Mouse (Mus musculus): ENCODE measurements around the gene Cfap43.

Cfap43 gene

DNA sequence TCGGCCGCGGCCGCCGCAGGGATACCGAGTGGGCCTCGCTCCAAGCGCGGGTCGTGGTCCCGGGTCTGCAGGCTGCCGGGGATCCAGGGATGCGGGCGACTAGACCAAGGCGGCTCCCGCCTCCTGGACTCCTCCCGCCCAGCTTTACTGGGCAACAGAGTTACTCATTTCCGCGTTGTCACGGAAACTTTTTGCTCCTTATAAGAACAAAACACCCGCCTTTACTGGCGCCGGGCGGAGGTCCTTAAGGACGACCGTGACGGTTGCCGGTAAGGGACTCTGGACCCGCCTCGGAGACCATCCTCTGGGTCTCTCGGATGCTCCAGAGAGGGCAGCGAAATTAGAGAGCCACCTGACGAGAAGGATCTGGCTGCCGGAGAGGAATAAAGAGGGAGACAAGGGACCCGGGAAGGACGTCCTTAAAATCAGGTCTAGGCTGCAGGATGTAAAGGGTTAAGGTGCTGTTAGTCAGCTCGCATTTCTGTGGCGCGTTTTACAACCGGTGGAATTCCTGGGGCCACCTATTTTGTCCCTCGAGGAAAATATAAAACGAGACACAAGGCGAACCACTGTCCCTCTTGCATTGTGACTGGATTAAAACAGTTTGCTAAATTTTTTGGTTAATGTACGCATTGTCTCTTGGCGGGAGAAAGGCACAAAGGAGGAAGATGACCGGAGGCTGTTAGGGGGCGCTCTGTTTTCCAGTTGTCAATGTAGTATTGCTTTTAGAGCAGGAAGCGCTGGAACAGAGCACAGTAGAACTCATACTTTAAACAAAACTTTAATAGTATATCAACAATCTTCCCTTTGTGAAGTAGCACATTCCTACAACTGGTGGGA is at the start of gene Cfap43, which contains the start of gene Itprip:
Gene Cfap43, minus strand, starts transcription at position 162 of the 840 bp plus-strand sequence.
Gene Itprip, minus strand, starts transcription at position 174 of the 840 bp plus-strand sequence.
- peak; percentile 86 for DNase-seq (ENCODE audit: low spot score)

DNA sequence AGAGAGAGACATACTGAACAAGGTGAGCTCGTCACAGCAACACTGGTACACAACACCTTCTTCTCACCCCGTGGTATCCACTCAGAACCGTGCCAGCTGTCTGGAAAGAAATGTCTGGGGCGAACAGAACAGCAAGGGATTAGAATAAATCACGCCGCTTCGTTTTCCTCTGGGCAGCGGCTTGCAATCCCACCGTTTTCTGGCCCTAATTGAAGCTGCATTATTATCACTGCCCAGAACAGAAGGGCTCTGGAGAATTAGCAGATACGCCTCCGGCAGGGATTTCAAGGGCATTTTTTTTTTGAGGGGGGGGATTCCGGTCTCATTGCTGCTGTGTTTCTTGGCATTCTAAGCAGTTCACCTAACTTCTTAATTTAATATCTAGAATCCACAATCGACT is 39.1 kb upstream of the Cfap43 start:
- no peak for DNase-seq (ENCODE audit: low spot score)

DNA sequence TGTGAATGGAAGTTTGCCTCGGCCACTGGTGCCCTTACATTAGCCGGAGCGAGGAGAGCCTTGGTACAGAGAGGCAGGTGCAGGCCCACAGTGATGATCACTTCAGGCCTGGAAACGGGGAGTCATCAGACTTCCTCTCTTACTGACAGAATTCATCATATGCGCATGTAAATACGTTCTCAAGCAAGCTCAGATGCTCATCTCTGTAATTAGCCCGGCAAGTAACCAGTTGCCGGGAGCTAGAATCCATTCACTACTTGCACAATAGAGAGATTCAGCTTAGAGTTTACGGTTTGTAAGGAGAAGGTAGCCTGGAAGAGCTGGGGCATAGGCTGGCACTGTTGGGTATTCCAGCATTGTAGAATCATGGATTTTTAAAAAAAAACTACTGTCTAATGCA is 34.1 kb upstream of the Cfap43 start:
- no peak for DNase-seq (ENCODE audit: low spot score)

DNA sequence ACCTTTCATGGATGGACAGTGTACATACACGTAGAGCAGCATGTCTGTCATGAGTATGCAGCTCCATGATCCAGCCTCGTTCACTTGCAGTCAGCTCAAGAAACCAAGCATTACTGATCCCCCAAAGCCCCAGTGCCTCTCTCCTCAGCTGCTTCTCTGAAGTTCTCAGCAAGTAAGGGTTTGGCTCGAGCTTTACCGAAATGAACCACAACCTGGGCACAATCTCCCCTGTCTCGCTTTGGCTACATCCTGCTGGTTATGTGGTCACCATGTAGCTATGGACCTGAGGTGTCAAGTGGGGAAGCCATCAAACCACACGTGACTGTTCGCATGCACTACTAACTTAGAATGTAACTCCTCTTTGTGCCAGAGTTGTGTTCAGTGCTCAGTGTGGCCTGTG is 31.9 kb upstream of the Cfap43 start:
- no peak for DNase-seq (ENCODE audit: low spot score)

DNA sequence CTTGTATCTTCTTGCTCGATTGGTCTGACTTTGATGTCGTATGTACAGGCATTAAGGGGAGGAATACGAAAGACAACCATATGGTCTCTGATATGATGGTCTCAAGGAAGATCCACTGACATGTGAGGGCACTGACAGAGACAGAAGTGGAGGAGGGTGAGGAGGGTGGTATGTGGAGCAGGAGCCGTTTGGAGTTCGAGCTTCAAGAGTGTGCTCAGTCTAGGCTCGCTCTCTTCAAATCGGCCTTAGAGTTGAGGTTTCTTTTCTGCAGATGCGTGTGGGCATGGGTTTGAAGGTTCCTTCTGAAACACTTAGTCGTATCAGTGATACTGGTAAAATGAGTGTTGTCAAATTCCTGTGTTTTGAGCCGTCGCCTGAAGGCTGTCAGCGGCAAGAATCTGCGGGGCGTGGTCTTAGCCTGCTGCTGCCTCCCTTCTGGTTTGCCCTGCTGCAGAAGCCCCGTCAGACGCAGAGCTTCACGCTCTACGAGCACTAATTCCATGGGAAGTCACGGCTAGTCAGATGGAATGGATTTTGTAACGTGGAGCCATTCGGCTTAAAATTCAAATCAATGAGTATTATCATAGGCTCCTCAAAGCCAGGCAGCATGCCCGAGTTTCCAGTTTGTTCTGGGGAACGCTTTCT is 27.9 kb upstream of the Cfap43 start:
- DNase-seq (ENCODE audit: low spot score): no peak

DNA sequence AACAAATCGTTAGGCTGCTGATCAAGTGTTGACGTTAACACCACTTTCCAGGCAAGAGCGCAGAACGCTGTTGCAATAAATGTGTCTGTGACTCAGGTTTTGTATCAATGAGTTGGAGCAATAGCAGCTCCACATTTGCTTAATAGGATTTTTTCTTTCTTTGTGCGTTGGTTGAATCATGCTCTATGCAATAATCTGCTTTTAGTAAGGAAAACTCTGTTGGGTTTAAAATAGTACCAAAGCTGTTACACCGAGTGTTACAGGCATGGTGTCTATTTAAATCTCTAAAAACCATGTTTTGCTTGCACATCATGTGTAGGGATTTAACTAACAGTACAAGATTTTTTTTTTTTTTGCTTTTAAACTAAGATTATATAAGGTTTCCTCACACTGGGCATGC is 20.3 kb upstream of the Cfap43 start:
- DNase-seq (ENCODE audit: low spot score): no peak

DNA sequence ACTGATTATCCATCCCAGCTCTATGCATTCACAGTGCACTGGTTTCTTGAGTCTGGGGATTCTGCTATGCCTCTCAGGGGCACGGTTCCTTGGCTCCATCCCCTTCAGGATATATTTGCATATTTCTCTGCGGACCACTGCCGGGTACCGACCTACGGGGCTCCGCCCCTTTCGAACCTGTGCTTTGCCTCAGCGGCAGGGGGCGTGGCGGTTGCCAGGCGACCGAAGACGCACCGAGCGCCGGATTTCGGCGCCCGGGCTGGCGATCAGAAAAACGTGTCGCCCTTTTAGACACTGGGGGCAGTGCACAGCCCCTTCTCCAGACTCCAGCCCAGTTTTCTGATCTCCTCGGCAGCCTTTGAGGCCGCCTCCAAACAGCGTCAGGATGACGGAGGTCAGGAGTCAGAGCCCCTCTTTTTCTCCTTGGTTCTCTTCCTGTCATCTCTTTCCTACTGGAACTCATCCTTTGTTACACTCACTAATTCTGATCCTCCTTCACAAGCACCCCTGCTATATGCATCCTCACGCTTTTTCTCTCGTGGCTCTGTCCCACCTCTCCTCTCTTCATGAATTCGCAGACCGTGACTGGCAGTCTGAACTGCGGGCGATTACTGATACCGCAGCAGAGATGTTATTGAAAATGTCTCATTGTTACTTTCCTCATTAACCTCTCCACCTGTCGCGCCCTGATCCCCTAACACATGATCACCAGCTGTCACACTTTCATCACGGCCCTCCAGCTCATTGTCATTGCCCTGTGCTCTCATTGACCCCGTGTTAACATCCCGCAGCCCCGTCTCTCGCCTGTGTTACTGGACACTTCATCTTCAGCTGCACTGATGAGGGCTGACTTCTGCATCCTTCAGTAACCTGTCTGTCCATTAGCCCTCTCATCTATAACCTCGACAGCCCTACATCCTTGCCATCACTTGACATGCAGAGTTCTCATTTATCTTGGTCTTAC is 18.6 kb upstream of the Cfap43 start, which contains the start of gene Cfap58:
Gene Cfap58, plus strand, starts transcription at position 233 of the 964 bp plus-strand sequence.
- peak; percentile 47 for DNase-seq (ENCODE audit: low spot score)

DNA sequence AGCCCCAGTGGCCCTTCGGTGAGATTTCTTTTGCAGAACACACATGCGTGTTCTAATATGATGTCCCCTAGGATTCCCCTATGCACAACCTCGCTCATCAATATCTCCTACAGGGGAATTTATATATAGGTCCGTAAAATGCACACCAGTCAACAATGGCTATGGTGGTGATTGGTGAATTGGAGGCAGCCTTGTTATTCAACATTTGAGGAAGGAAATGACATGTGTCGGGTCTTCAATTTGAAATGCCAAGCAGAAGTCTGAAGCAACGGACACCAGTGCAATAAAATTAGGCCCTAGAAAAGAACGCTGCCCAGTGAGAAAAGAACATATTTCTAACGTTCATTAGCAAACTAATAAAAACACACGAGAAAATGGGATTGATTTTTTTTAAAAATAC is 17.9 kb upstream of the Cfap43 start:
- no peak for DNase-seq (ENCODE audit: low spot score)

DNA sequence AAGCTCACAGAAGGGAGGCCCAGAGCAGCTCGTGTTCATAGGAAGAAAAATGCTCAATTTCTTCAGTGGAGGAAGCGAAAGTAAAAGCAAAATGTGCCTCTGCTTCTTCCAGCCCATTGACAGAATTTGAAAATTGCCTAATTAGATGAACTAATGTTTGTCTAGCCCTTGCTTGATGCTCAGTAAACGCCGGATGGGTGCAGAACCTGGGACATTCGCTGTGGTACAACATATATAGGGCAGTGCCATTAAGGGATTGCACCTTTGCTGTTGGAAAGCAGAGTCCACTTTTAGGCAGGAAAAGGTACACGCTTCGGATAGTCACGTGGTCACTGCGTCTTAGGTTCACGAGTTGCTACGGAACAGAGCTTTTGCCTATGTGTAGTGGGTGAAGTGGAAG is 17.4 kb upstream of the Cfap43 start:
- DNase-seq (ENCODE audit: low spot score): no peak

DNA sequence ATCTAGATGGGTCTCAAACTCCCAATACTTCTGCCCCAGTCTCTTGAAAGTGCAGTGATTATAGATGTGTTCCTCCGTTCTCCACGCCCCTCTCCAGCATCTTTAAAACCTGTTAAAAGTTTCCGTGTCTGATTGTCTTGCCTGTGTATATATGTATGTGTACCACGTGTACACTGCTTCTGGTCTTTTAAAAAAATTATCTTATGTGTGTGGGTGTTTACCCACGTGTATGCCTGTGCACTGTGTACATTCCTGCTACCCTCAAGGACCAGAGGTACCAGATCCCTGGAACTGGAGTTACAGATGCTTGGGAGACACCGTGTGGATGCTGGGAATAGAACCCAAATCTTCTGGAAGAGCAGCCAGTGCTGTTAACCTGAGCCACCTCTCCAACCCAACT is 16.4 kb upstream of the Cfap43 start:
- no peak for DNase-seq (ENCODE audit: low spot score)

DNA sequence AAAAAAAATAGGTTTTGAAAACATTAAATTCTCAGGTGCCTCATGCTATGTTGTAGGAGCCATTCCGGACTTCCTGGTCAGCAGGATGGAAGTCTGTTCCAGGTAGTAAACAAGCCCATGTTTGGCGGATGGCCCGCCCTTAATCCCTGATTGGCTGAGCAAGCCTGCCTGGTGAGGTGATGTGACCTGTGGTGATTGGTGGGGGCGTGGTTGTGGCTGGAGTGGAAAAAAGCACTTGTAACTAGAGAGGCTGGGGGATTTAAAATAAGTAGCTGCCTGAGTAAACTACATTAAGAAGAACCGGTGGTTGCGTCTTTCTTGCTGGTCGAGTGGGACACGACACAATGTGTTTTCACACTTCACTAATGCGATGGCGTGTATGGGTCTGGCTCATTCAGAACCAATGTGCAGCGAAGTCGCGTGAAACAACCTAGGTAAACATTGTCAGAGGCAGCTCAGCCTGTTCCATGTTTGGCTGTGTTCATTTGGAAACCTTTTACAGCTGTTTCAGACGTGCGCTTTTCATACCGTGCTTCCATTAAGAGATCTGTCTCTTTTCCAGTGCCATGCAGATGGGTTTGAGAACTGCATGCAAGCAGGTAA is 15.7 kb upstream of the Cfap43 start:
- no peak for DNase-seq (ENCODE audit: low spot score)

DNA sequence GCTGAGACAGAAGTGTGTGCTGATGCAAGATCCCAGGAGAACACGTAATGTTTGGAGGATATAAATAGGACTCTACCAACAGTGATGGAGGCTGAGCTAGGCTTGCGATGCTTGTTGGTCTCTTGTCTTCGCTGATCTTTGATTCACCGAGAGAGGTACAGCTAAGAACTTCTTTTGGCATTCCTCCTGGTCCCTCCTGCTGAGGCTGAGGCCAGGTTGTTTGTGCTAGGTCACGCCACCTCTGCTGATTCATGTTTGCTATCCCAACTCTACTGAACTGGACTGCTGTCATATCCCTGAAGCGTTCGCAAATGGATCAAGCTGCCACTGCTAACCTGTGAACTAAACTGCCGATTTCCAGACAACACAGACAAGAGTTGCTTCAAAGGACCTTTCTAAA is 15.1 kb upstream of the Cfap43 start:
- no peak for DNase-seq (ENCODE audit: low spot score)

DNA sequence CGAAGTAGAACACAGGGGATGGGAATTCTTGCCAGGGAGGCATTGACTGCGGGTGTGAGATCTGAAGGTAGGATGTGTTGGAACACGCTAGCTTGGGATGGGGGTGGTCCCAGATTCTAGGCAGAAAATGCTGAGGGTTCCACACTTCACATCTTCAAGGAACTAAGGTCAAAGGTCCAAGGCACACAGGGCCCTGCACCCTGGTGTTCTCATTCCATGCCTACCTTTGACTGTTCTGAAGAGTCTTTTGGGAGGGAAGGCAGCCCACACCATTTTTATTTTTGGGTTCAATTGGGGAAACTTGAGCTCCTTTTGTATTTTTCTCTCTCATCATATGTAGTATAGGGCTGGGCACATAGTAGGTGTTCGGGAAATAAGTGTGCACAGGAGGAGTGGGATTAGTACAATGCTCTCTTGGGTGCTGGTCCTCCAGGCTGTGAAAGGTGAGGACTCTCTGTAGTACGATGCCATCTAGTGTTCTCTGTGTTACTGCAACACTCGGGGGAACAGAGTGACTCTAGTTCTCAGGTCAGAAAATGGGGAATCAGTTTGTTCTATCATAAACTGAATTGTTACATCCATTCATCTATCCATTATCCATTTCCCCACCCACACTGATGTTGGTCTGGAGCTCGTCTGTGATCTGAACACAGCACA is 13.0 kb upstream of the Cfap43 start:
- DNase-seq (ENCODE audit: low spot score): peak; percentile 29

DNA sequence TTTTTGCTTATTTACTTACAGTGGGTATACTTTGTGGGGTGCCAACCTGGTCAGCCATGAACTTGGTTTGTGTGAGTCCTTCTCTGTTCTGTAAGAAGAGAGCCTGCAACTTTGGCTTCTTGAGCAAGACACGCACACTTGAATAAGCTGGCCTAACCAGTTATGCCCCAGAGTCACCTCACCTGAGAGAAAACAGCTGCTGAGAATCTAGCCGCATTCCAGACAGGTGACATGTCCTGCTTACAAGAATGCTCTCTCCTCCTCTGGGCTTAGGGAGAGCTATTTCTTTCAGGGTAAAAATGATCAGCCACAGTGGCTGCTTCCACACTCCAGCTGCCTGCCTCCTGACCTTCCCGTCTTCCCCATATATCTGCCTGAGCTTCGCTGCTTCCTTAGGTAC is 10.0 kb upstream of the Cfap43 start:
- peak; percentile 56 for DNase-seq (ENCODE audit: low spot score)

DNA sequence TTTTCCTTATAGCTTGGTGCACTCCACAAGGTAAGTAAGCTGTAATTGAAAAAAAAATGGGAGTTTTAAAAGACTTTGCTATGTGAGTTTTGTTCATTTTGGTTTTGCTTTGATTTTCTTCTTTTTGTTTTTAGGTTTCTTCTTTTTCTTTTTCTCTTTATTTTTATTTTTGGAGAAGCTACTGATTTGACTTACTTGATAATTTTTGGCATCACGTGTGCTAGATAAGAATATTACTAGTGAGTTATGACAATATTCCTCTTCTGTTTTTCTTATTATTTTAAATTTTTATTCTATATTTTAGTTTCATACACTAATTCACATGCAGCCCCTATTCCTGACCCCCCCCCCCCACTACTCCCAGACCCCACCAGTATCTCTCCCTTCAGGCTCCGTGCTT is 7.9 kb upstream of the Cfap43 start:
- DNase-seq (ENCODE audit: low spot score): no peak

DNA sequence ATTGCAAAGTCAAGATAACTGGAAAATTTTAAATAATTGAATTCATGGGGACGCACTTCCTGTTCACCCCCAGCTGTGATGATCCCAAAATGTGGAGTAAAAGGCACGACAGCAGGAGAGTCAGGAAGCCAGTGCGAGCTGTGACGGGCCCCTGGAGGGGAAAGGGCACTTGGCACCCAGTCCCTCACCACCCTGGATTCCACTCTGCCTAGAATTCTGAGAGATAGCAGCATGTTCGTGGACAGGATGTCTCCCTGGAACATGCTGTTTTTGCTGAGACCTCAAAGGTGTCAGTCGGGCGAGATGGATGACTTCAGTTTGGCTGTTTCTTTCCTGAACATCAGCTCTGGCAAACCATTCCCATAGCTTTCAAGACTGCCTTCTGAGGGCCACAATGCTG is 6.7 kb upstream of the Cfap43 start:
- DNase-seq (ENCODE audit: low spot score): no peak

DNA sequence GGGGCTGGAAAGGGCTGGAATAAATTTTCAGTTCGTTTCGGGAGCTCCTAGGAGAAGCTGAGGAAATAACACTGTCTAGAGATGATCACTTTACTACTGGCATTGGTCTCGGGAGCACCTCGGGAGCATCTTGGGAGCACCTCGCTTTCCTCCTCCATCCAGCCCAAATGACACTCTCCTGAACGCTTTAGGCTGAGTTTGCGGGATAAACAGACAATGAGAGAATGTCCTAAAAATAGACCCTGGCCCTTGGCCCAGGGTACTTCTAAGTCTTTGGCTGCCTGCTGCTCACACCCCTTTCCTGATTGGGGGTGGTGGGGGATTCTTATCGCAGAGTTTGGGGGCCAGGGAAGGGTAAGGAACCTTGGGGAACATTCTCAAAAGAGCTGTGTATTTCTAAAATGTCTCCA is 884 bp upstream of the Cfap43 start:
- no peak for DNase-seq (ENCODE audit: low spot score)

DNA sequence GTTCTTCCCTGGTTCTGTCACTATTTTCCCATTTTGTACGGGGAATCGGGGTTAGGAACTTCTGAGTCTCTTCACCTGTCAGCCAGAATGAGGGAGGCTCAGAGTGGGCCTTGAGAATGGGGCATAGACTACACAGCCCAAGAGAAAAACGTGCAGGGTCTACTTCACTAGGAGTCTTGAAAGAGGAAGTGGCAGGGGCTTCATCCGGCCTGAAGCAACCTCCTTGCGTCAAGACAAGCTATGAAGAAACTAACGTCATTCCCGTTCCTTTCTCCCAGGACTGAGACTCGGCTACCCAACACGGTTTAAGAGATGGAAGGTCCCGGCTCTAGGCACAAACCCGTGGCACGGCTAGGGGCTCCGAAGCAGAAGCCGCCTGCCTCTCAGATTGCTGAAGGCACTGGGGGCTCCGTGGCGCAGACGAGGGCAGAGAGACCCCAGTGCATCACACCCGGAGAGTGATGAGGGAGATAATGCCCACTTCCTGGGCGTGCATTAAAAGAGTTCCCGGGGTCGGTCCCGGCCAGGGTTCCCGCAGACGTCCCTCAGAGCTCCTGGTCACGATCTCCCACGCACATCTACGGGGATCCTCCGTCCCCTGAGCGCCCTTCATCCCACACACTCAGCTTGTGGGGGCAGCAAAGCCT is 509 bp downstream of the Cfap43 start:
- DNase-seq (ENCODE audit: low spot score): no peak

DNA sequence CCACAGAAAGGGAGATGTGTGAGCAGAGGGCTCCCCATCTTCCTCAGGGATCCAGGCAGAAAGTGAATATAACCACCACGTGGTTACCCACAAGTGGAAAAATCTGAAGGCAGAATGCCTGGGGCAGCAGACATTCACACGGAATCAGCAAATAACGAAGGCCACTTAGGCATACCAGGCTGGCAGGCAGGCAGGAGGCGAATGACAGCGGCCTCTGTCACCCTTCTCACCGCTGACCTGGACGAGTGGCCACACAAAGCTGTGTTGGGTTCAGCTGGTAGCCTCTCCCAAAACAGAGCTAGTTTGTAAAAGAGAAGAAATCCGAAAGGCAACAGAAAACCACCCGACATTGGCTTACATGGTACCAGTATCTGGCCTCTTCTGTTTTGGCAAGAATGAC is 1.1 kb downstream of the Cfap43 start:
- DNase-seq (ENCODE audit: low spot score): no peak

DNA sequence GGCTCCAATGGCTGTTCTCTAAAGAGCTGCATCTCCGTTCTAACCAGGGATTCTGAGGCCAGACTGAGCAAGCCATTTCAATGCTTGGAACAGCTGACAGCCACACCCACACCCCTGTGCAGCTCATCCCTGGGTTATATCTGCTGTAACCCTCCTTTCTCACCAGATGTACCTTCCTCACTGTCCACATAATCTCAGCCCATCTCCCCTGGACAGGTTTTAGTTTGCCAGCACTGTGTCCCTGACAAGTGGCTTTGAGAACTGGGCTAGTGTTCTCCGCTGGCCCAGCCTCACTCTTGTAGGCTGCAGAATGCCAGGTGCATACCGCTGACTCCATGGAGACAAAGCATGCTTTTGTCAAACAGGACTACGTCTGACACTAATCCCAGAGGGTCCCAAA is 1.7 kb downstream of the Cfap43 start:
- no peak for DNase-seq (ENCODE audit: low spot score)

DNA sequence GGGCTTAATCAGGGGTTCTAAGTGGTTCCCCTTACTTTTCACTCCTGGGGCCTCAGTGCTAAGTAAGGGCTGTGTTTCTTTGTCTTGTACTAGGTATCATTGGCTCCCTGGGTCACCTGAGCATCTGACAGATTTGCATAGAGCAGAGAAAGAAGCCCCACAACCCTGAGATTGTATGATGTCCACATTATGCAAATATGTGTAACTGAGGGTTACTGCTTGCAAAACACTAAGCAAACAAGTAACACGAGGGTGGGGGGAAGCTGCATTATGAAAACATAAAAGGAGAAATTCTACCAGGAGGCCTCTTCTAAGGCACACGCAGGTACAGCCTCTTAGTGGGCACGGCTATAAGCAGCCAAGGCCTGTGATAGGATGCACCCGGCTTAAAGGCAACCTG is 3.8 kb downstream of the Cfap43 start:
- no peak for DNase-seq (ENCODE audit: low spot score)
